Mouse (Mus musculus): ENCODE results near the gene Tnxb.

GRCm38 (mm10) chr17:34684253-34684893, 14.0 kb downstream of the Tnxb start:
- TF ChIP-seq CTCF (IDR thresholded peaks at IDR 0.05; ENCODE audit: low read depth, low read length) (no peak), GATA2 (IDR thresholded peaks at IDR 0.05; ENCODE audit: borderline replicate concordance, low read depth, low read length) (no peak), GATA1 (IDR thresholded peaks at IDR 0.05; ENCODE audit: borderline replicate concordance, low read length) (no peak)

Measured in G1E (cell line).